Mouse (Mus musculus) thymus, postnatal 0 days (tissue): Measurements from ENCODE around the gene Mob1b. TPM values are rescaled to one million over a fixed set of nuclear protein-coding genes. Genes with fewer than 3 reads are reported as not detected.

Experiments used
- DNase-seq: peaks from one replicate; pipeline ENCODE4 v3.0.0-alpha.2; 2015; ENCODE audit warnings: low spot score
- polyA plus RNA-seq: library from polyadenylated mRNA; unstranded; fragments of >200 nt; fragmentation: Nextera tagmentation; extraction: Ambion mirVana; gene quantifications from 2 replicates; pipeline ENCODE4 v1.2.1, GENCODE M21; 2015

Mob1b gene
- polyA plus RNA-seq, 1 experiment from 2014 or later = 10.2 TPM

- DNase-seq = no peak
These were observed 47.5 kb downstream of the Mob1b start for GRCm38 (mm10) chr5:88768201-88768600.

DNA sequence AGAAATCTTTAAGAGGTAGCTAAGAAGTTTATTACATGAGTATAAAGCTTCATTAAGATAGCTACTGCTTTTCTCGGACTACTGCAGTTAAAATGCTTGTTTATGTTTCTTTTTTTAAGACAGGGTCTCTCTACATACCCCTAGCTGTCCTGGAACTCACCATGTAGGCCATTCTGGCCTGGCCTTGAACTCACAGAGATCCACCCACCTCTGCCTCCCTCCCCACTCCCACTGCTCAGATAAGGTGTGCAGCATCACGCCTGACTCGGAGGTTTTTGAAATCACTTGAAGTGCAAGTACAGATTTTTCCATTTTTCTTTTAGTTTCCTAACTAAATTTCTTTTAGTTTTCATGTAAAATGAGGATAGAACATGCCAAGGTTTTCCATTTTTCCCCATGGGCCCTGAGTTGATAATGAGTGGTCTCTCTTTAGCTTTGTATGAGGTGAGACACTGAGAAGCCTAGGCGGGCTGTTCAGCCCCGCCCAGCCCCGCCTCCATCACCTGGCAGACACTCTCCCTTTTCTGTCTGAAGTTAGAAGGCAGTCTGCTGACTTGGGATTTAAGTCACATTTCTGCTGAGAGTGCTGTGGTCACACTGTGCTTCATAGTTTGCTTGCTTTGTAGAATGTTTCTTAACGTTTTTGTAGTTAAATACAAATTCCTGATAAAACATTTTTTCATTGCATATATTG is 61.6 kb downstream of the Mob1b start:
- no peak for DNase-seq

GRCm38 (mm10) chr5:88785059-88785458 is 64.4 kb downstream of the Mob1b start:
- DNase-seq = no peak

DNA sequence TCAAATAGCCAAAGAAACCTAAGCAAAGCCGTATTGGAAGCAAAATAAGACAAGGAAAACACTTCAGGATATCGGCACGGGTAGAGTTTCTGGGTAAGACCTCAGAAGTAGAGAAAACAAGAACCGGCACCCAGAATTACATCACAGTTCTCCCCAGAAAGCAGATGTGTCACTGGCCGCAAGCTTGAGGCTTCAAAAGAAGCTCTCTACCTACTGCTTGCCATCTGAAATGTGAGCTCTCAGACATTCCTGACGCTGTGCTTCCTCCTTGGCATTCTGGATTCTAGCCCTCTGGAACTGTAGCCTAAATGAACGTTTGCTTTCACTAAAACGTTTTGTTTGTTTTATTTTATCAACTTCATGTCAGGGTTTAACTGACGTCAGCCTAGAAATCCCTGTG is 70.0 kb downstream of the Mob1b start:
- DNase-seq = no peak

- peak; percentile 49 for DNase-seq
These were observed 70.9 kb downstream of the Mob1b start for GRCm38 (mm10) chr5:88791256-88792245.

DNA sequence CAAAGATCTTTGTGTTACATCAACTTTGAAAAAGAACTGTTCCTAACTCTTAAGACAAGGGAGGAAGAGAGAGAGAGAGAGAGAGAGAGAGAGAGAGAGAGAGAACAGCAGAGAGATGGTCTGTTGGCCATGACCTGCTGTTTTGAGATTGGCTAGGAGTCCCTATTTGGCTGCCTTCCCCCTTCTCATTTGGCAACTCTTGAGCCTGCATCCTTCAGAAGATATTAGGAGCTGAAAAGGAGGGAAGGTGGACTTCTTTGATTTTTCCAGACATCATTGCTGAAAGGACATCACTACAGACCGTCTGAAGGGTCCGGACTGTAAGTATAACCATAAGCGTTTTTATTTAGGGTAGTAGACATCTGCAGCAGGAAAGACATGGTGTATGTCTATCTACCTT is 73.0 kb downstream of the Mob1b start:
- DNase-seq = no peak

DNA sequence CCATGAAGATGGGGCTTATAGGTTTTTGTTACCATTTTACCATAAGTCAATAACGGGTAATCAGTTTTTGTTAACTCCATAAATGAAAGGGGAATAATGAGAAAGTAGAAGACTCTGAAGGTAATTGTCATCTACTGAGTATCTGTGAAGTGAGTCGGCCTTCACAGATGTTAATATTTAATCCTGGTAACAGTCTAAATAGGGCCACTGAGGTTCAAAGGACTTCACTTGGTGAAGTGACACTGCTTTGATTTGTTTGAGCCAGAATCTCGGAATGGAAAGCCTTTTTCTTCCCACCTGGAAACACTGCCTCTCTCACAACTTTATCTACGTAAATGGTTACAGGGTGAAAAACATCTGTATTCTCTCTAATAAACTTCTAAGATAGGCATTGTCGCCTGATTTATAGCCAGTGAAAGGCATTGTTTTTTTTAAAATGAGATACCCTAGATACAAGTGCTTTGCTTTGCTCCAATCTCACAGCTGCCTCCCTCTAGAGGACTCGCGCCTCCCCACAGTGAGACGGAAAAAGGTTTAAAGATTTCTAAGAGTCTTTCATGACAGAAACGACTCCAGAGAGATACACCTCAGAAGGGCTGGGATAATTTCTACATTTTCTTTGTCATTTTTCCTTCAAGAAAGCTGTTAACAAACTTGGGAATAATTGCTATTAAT is 75.4 kb downstream of the Mob1b start:
- DNase-seq = no peak

DNA sequence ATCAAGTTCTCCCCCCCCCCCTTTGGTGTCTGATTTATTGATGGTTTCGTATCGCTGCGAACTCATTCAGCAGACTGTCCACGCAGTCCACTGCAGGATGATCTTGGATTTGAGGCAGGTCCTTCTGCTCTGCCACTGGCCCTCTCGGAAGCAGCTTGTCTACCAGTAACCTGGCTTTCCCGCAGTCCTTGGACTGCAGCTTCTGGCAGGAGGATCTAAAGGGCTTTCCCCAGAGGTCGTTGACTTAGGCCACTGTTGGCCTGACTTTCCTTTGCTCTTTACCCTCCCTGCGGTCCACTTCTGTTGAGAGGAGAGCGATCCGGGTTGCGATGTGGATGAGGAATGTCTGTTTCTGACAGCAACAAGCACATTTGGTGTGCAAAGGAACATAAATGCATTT is 75.9 kb downstream of the Mob1b start:
- no peak for DNase-seq

GRCm38 (mm10) chr5:88797121-88797520 is 76.5 kb downstream of the Mob1b start:
- DNase-seq = no peak

DNA sequence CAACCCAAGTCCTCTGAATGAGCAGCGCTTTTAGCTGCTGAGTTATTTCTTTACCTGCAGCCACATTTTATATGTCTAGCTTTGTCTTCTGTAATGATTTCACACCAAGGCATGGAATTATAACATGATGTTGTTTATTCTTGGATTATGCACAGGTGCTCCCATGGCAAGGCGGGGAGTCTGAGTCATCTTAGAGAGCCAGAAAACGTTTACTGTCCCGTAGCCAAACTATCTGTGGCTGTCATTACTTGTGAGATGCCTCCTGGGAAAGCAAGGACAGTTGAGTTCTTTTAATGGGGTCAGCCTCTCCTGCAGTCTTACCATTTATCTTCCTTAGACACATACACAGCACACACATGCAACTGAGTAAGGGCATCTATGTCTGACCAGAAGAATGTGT is 85.0 kb downstream of the Mob1b start:
- DNase-seq = no peak

DNA sequence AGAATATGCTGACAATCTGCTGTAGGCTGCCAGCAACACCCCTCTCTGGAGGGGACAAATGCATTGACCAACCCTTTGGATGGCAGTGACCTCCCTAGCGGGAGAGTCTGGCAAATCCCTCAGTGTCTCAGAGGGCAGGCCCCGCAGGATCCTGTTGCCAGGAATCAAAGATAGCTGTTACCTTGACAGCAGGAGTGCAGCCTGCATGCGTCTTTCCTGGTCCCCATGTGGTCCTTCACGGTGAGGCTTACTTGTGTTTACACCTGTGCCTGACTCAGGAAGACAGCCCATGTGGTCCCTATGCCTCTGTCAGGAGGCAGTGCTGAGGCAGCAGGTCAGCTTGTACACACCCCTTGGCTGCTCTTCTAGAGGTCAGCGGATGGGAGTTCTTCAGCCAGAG is 85.6 kb downstream of the Mob1b start:
- no peak for DNase-seq

DNA sequence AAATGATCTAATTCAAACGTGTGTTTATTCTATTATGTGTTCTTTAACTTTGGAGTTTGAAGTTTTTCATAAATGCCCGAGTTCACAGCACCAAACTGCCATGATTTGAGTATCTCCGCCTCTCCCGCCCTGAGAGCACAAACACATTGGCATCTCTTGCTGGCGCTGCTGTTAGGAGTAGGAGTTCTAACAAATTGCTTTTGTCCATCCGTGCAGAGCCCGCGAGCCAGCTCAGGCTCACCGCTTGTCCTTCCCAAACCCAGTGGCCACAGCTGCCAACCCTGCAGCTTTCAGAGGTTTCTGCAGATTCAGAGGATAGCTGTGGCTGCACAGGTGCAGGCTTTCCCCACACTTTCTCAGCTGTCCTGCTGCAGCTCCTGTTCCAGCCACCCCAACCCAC is 86.7 kb downstream of the Mob1b start:
- no peak for DNase-seq

DNA sequence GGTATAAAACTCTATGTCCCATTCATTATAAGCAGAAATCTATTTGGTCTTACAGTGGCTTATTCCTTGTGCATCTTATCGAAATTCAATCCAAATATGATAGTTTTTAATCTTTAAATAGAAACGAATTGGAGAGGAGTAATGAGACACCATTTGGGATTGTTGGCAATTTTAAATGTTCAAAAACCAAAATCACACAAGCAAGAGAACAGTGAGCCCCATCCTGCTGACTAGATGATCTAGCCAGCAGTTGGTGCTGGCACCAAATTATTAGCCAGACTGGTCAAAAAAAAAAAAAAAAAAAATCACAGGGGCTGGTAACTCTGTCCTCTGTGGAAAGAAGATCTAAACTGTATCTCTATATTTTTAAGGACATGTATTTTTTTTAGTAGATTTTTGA is 92.5 kb downstream of the Mob1b start:
- no peak for DNase-seq

Other genes with a start within 250 kb of the Mob1b start
- gene Enam, start 232.9 kb upstream of the Mob1b start, polyA plus RNA-seq = 0.05 and 0.07 TPM in 2 replicates
- gene Jchain, start 193.0 kb upstream of the Mob1b start, polyA plus RNA-seq = 0.42 and 0.44 TPM in 2 replicates
- 76.9 and 85.8 TPM in 2 replicates for gene Utp3, start 166.4 kb upstream of the Mob1b start, polyA plus RNA-seq
- 6.7 and 8.4 TPM in 2 replicates for gene Rufy3, start 155.8 kb upstream of the Mob1b start, polyA plus RNA-seq
- 43.5 and 46.0 TPM in 2 replicates for gene Grsf1, start 44.7 kb upstream of the Mob1b start, polyA plus RNA-seq
- 279 and 282 TPM in 2 replicates for gene Dck, start 44.1 kb downstream of the Mob1b start, polyA plus RNA-seq
- 1.1 and 1.5 TPM in 2 replicates for gene Slc4a4, start 166.0 kb downstream of the Mob1b start, polyA plus RNA-seq